Mouse (Mus musculus) neural tube, embryonic 12.5 days (tissue): ENCODE data around the gene Mip. TPM values are rescaled to one million over a fixed set of nuclear protein-coding genes. Genes with fewer than 3 reads are reported as not detected.
"Not testable (repeated sequence)": the region's sequence is repeated elsewhere in the genome, so short reads cannot be mapped to it uniquely, and the experiment has no call there.

ENCODE experiments used
- ATAC-seq: fragments of 200-750 bp; cut with Nextera tagmentation; 2 replicates; pipeline ENCODE4 v1.8.0; 2017; ENCODE audit warnings: low read depth, mild to moderate bottlenecking, moderate TSS enrichment, moderate library complexity; ENCODE audit not compliant: low FRiP score
- H3K27ac ChIP-seq: fragments of 300-500 bp; sonication (generic); 2 replicates; pipeline ENCODE4 v1.5.1; 2016
- H3K27me3 ChIP-seq: fragments of 300-500 bp; sonication (generic); replicated peaks from 2 replicates; pipeline ENCODE4 v1.6.1; 2016; ENCODE audit warnings: mild to moderate bottlenecking
- H3K36me3 ChIP-seq: fragments of 300-500 bp; sonication (generic); 2 replicates; pipeline ENCODE4 v1.6.1; 2016; ENCODE audit warnings: mild to moderate bottlenecking
- H3K4me1 ChIP-seq: fragments of 300-500 bp; sonication (generic); 2 replicates; pipeline ENCODE4 v1.6.1; 2016
- H3K4me2 ChIP-seq: fragments of 300-500 bp; sonication (generic); replicated peaks from 2 replicates; pipeline ENCODE4 v1.6.1; 2016; ENCODE audit warnings: mild to moderate bottlenecking
- H3K4me3 ChIP-seq: fragments of 300-500 bp; sonication (generic); 2 replicates; pipeline ENCODE4 v1.5.1; 2016
- H3K9ac ChIP-seq: fragments of 300-500 bp; sonication (generic); 2 replicates; pipeline ENCODE4 v1.6.1; 2016; ENCODE audit warnings: mild to moderate bottlenecking
- H3K9me3 ChIP-seq: fragments of 300-500 bp; sonication (generic); 2 replicates; pipeline ENCODE4 v1.6.1; 2016; ENCODE audit warnings: mild to moderate bottlenecking
- WGBS: fragments of 180-500 bp; shearing (Covaris S2); methylation state at CpG from one replicate; pipeline ENCODE4 v1.1.7; 2016; 5-methylcytosine and 5-hydroxymethylcytosine counted together
- polyA plus RNA-seq: library from polyadenylated mRNA; unstranded; fragments of >200 nt; fragmentation: Nextera tagmentation; extraction: Ambion mirVana; gene quantifications from 2 replicates; pipeline ENCODE4 v1.2.1, GENCODE M21; 2016

Mip gene
- polyA plus RNA-seq, 1 experiment from 2014 or later: not detected

GRCm38 (mm10) chr10:128275374-128275773 lies 49.7 kb downstream of the Mip start:
- not testable (repeated sequence) for H3K4me3 ChIP-seq, H3K4me2 ChIP-seq, H3K27ac ChIP-seq, H3K27me3 ChIP-seq, ATAC-seq, H3K9me3 ChIP-seq, H3K4me1 ChIP-seq, H3K9ac ChIP-seq
- WGBS: 98% methylated on average over 1 of the region's 1 CpGs
- H3K36me3 ChIP-seq: peaks cover 33% of the 10 kb centered on the region

GRCm38 (mm10) chr10:128278158-128278557 lies 52.5 kb downstream of the Mip start:
- H3K4me3 ChIP-seq: no peak overlapping the region
- H3K4me2 ChIP-seq: no peak overlapping the region
- no peaks in the 10 kb centered on the region for H3K4me1 ChIP-seq
- no peak overlapping the region for H3K9ac ChIP-seq
- H3K9me3 ChIP-seq: no peaks in the 10 kb centered on the region
- H3K27me3 ChIP-seq: no peaks in the 10 kb centered on the region
- no peak for ATAC-seq
- H3K36me3 ChIP-seq: peaks cover 59% of the 10 kb centered on the region
- 65% methylated on average over 6 of the region's 6 CpGs for WGBS
- no peak overlapping the region for H3K27ac ChIP-seq

GRCm38 (mm10) chr10:128280943-128281342 lies 55.3 kb downstream of the Mip start:
- no peaks in the 10 kb centered on the region for H3K4me1 ChIP-seq
- no peak for ATAC-seq
- no peak overlapping the region for H3K4me3 ChIP-seq
- peaks cover 78% of the 10 kb centered on the region for H3K36me3 ChIP-seq
- 92% methylated on average over 6 of the region's 6 CpGs for WGBS
- no peak overlapping the region for H3K9ac ChIP-seq
- no peaks in the 10 kb centered on the region for H3K9me3 ChIP-seq
- no peaks in the 10 kb centered on the region for H3K27me3 ChIP-seq
- no peak overlapping the region for H3K4me2 ChIP-seq
- H3K27ac ChIP-seq: no peak overlapping the region

Other genes starting within 250 kb of the Mip start
- not detected in 2 replicates for gene Hsd17b6, start 218.2 kb upstream of the Mip start, polyA plus RNA-seq
- gene Prim1, start 210.7 kb upstream of the Mip start, polyA plus RNA-seq: 53.4 and 57.8 TPM in 2 replicates
- 668 and 670 TPM in 2 replicates for gene Naca, start 190.3 kb upstream of the Mip start, polyA plus RNA-seq
- 461 and 507 TPM in 2 replicates for gene Ptges3, start 166.9 kb upstream of the Mip start, polyA plus RNA-seq
- 2,084 and 2,133 TPM in 2 replicates for gene Atp5b, start 142.6 kb upstream of the Mip start, polyA plus RNA-seq
- 12.2 and 14.9 TPM in 2 replicates for gene Baz2a, start 134.3 kb upstream of the Mip start, polyA plus RNA-seq
- gene Rbms2, start 45.5 kb upstream of the Mip start, polyA plus RNA-seq: 17.2 and 20.0 TPM in 2 replicates
- 1.00 and 1.5 TPM in 2 replicates for gene Gls2, start 31.4 kb upstream of the Mip start, polyA plus RNA-seq
- 21.8 and 21.9 TPM in 2 replicates for gene Spryd4, start 14.0 kb upstream of the Mip start, polyA plus RNA-seq
- gene Timeless, start 6.2 kb downstream of the Mip start, polyA plus RNA-seq: 48.6 and 50.6 TPM in 2 replicates
- gene Apon, start 28.3 kb downstream of the Mip start, polyA plus RNA-seq: 0.18 and 0.49 TPM in 2 replicates
- gene Apof, start 42.8 kb downstream of the Mip start, polyA plus RNA-seq: not detected in 2 replicates
- 23.3 and 25.6 TPM in 2 replicates for gene Stat2, start 44.7 kb downstream of the Mip start, polyA plus RNA-seq
- gene Il23a, start 72.9 kb downstream of the Mip start, polyA plus RNA-seq: 0.28 TPM in 1 of 2 replicates, not detected in the other
- gene Pan2, start 77.5 kb downstream of the Mip start, polyA plus RNA-seq: 31.5 and 33.0 TPM in 2 replicates
- 212 and 230 TPM in 2 replicates for gene Cnpy2, start 96.6 kb downstream of the Mip start, polyA plus RNA-seq
- 221 and 230 TPM in 2 replicates for gene Cs, start 111.9 kb downstream of the Mip start, polyA plus RNA-seq
- gene Coq10a, start 143.2 kb downstream of the Mip start, polyA plus RNA-seq: 33.3 and 35.2 TPM in 2 replicates
- 10.2 and 13.2 TPM in 2 replicates for gene Ankrd52, start 151.3 kb downstream of the Mip start, polyA plus RNA-seq
- not detected in 2 replicates for gene Slc39a5, start 175.4 kb downstream of the Mip start, polyA plus RNA-seq
- gene Nabp2, start 185.7 kb downstream of the Mip start, polyA plus RNA-seq: 109 and 115 TPM in 2 replicates
- 61.3 and 61.4 TPM in 2 replicates for gene Rnf41, start 185.8 kb downstream of the Mip start, polyA plus RNA-seq
- gene Smarcc2, start 233.4 kb downstream of the Mip start, polyA plus RNA-seq: 174 and 177 TPM in 2 replicates